Mouse (Mus musculus): ENCODE measurements at regions not wholly inside any gene's neighbourhood (a gene's known extent, or its start where the extent isn't known, plus 50 kb on each side); places are given as distances from the start of the nearest gene placed in this dataset.

- peak; percentile 45 to 79 for DNase-seq (ENCODE audit: low spot score in 2 of 2)
- intact Hi-C loops (cut with DNase I), result no loop called here
Measured at GRCm38 (mm10) chr5:111590619-111591081, 143.1 kb upstream of the Gm26897 start.

GRCm38 (mm10) chr5:111592807-111593206, 140.9 kb upstream of the Gm26897 start:
- no peak for DNase-seq (ENCODE audit: low spot score in 2 of 2)
- intact Hi-C loops (cut with DNase I), result no loop called here

GRCm38 (mm10) chr5:111594111-111594510, 139.6 kb upstream of the Gm26897 start:
- no peak for DNase-seq (ENCODE audit: low spot score in 2 of 2)
- intact Hi-C loops (cut with DNase I), result no loop called here

GRCm38 (mm10) chr5:111595438-111595837, 138.3 kb upstream of the Gm26897 start:
- intact Hi-C loops (cut with DNase I), result no loop called here
- no peak for DNase-seq (ENCODE audit: low spot score in 2 of 2)

GRCm38 (mm10) chr5:111597733-111598132, 136.0 kb upstream of the Gm26897 start:
- DNase-seq (ENCODE audit: low spot score in 2 of 2), result no peak
- intact Hi-C loops (cut with DNase I), result no loop called here

GRCm38 (mm10) chr5:111601711-111602521, 131.8 kb upstream of the Gm26897 start:
- DNase-seq (ENCODE audit: low spot score in 2 of 2), result no peak
- intact Hi-C loops (cut with DNase I), result no loop called here

GRCm38 (mm10) chr5:111613687-111614086, 120.0 kb upstream of the Gm26897 start:
- no peak for DNase-seq (ENCODE audit: low spot score in 2 of 2)
- intact Hi-C loops (cut with DNase I), result no loop called here

- intact Hi-C loops (cut with DNase I), result no loop called here
- DNase-seq (ENCODE audit: low spot score in 2 of 2), result no peak
Measured at GRCm38 (mm10) chr5:111619974-111620373, 113.8 kb upstream of the Gm26897 start.

- intact Hi-C loops (cut with DNase I), result no loop called here
- DNase-seq (ENCODE audit: low spot score in 2 of 2), result peak; percentile 16 to 62
Measured at GRCm38 (mm10) chr5:111620626-111621025, 113.1 kb upstream of the Gm26897 start.

- intact Hi-C loops (cut with DNase I), result no loop called here
- no peak for DNase-seq (ENCODE audit: low spot score in 2 of 2)
Measured at GRCm38 (mm10) chr5:111622481-111622880, 111.2 kb upstream of the Gm26897 start.

GRCm38 (mm10) chr5:111626273-111626798, 107.4 kb upstream of the Gm26897 start:
- DNase-seq (ENCODE audit: low spot score in 2 of 2), result no peak
- intact Hi-C loops (cut with DNase I), result no loop called here

GRCm38 (mm10) chr5:111630313-111630844, 103.3 kb upstream of the Gm26897 start:
- intact Hi-C loops (cut with DNase I), result no loop called here
- no peak for DNase-seq (ENCODE audit: low spot score in 2 of 2)

- intact Hi-C loops (cut with DNase I), result no loop called here
- no peak for DNase-seq (ENCODE audit: low spot score in 2 of 2)
Measured at GRCm38 (mm10) chr5:111631572-111632161, 102.1 kb upstream of the Gm26897 start.

- DNase-seq (ENCODE audit: low spot score in 2 of 2), result no peak
- intact Hi-C loops (cut with DNase I), result no loop called here
Measured at GRCm38 (mm10) chr5:111635092-111635491, 98.6 kb upstream of the Gm26897 start.

- peak; percentile 30 to 54 for DNase-seq (ENCODE audit: low spot score in 2 of 2)
- intact Hi-C loops (cut with DNase I), result no loop called here
Measured at GRCm38 (mm10) chr5:111636969-111637368, 96.8 kb upstream of the Gm26897 start.

GRCm38 (mm10) chr5:111638306-111638705, 95.4 kb upstream of the Gm26897 start:
- intact Hi-C loops (cut with DNase I), result no loop called here
- no peak for DNase-seq (ENCODE audit: low spot score in 2 of 2)

- no peak for DNase-seq (ENCODE audit: low spot score in 2 of 2)
- intact Hi-C loops (cut with DNase I), result no loop called here
Measured at GRCm38 (mm10) chr5:111639476-111640287, 94.0 kb upstream of the Gm26897 start.

GRCm38 (mm10) chr5:111640976-111641375, 92.7 kb upstream of the Gm26897 start:
- intact Hi-C loops (cut with DNase I), result no loop called here
- no peak for DNase-seq (ENCODE audit: low spot score in 2 of 2)

- no peak for DNase-seq (ENCODE audit: low spot score in 2 of 2)
- intact Hi-C loops (cut with DNase I), result no loop called here
Measured at GRCm38 (mm10) chr5:111641685-111642084, 92.0 kb upstream of the Gm26897 start.

GRCm38 (mm10) chr5:111644142-111644541, 89.6 kb upstream of the Gm26897 start:
- DNase-seq (ENCODE audit: low spot score in 2 of 2), result no peak
- intact Hi-C loops (cut with DNase I), result no loop called here

All from left cerebral cortex, postnatal 14 days (tissue).